Mouse (Mus musculus) testis, adult 2 months (tissue): Measurements from ENCODE around the gene Aacs.

ENCODE experiments used
- CTCF ChIP-seq: fragments of 200-500 bp; IDR thresholded peaks from 2 replicates; pipeline ENCODE4 v1.5.1; 2012; ENCODE audit warnings: low read depth, mild to moderate bottlenecking, inconsistent platforms, low read length, moderate library complexity; ENCODE audit not compliant: control insufficient read depth, insufficient read depth, insufficient replicate concordance
- POLR2A ChIP-seq: fragments of 200-500 bp; IDR thresholded peaks from 2 replicates; pipeline ENCODE4 v1.6.1; 2012; ENCODE audit warnings: low read depth, mild to moderate bottlenecking, inconsistent platforms, low read length, moderate library complexity; ENCODE audit not compliant: control insufficient read depth

- TF ChIP-seq POLR2A (no peak), CTCF (no peak)
Observed at GRCm38 (mm10) chr5:125533225-125533900, 57.7 kb downstream of the Aacs start.
